Mouse (Mus musculus) erythroblast, embryonic 14.5 days (primary cell): ENCODE data around the gene Nsd2.

Source experiments
- GATA1 ChIP-seq: IDR thresholded peaks from 2 replicates; pipeline ENCODE4 v1.6.1; 2012; ENCODE audit warnings: low read length, inconsistent platforms, mixed read lengths
- TAL1 ChIP-seq: IDR thresholded peaks from 3 replicates; pipeline ENCODE4 v1.6.1; 2012; ENCODE audit warnings: low read length, inconsistent platforms, mixed read lengths

DNA sequence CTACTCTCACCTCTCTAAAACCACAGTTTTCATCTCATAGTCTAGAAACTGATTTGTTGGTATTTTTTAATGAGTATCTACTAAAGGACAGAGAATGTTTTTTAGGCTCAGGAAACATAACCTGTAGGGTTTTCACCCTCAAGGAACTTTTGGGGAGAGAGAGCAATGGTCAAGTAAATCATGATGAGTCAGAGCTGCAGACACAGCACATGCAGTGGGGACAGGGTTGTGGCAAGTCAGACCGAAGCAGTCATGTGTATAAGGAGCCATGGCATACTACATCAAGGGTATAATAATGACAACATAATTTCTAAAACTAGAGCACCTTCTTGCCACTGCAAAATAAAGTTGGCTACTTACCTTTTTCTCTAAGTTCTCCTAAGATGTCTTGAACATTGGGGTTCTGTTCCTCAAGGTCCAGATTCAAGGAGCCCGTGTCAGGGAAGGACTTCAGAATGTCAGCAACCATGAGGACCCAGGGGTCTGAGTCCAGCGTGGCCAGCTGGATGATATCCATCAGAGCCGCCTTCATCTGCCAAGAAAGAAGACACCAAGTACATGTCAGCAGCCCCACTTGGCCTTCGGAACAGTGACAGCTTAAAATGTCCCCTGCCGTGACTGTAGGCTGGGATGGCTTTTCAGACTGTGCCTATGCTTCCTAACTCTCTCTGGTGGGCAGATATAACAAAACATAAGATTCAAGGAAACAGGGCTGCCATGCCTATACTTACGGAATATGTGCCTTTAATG lies 101.1 kb downstream of the Nsd2 start:
- TF ChIP-seq GATA1 (no peak), TAL1 (no peak)
